Mouse (Mus musculus): Measurements from ENCODE around the gene Thra. TPM values are rescaled to one million over a fixed set of nuclear protein-coding genes. Genes with fewer than 3 reads are reported as not detected.

Thra gene
- polyA plus RNA-seq, 1 experiment from 2014 or later, result 175 TPM

DNA sequence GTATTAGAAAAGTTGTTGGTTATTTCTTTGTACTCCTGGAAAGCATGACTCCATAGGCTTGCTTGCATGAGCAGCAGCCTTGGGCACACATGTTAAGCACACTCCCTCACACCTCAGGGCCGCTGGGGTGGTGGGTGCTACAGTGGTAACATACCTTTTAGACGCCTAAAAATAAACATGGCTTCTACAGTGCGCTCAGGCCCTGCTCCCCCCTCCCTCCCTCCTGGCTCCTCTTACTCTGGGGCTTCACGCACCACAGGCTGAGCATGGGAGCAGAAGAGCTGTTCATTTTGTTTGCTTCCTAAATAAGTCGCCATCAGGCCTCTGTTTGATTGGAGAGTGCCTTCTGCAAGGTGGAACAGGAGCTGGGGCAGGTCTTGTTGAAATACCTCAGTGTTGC is 56.9 kb downstream of the Thra start:
- Histone ChIP-seq H3K4me2 (ENCODE audit: low read length) (peak overlapping the region; percentile 95), H3K36me3 (ENCODE audit: control insufficient read depth, insufficient read depth, low read length) (peaks cover 39% of the 10 kb centered on the region), H3K27me3 (ENCODE audit: control insufficient read depth, insufficient read depth, low read length) (no peaks in the 10 kb centered on the region), H3K9ac (replicated peaks; ENCODE audit: low read length) (peak overlapping the region; percentile 99), H3K4me3 (replicated peaks; ENCODE audit: low read depth, low read length) (peak overlapping the region; percentile 100), H3K9me3 (ENCODE audit: control insufficient read depth, low read length) (no peaks in the 10 kb centered on the region), H3K27ac (replicated peaks; ENCODE audit: low read depth, low read length) (peak overlapping the region; percentile 98; the same call in 1 of the 2 replicates), H3K4me1 (ENCODE audit: control insufficient read depth, insufficient read depth, low read length) (peaks cover 27% of the 10 kb centered on the region)
- WGBS, result 14% methylated on average over 5 of the region's 5 CpGs
- no peak for DNase-seq
- ATAC-seq (ENCODE audit: low FRiP score, low TSS enrichment), result no peak

DNA sequence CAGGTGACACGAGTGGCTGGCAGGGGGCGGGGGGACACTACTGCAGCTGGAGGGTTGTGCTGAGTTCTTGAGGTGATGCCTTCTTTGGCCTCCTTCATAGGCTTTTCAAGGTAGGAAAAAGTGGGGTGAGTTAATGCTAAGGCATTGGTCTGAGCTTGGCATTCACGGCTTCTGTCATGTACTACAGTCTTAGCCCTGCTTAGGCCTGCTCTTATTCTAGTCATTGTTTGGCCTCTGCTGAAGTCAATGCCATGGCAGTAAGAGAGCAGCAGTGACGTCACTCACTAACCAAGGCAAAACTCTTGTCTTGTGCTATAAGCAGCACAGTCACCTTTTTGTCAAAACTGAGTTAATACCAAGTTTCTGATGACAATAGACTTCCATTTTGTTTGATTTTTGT is 57.5 kb downstream of the Thra start:
- peaks cover 45% of the 10 kb centered on the region for H3K36me3 ChIP-seq (ENCODE audit: control insufficient read depth, insufficient read depth, low read length)
- H3K9me3 ChIP-seq (ENCODE audit: control insufficient read depth, low read length), result no peaks in the 10 kb centered on the region
- H3K27ac ChIP-seq (replicated peaks; ENCODE audit: low read depth, low read length), result 0 out of 2 replicates have a peak overlapping the region, but pooled peaks have one; percentile 1
- H3K27me3 ChIP-seq (ENCODE audit: control insufficient read depth, insufficient read depth, low read length), result no peaks in the 10 kb centered on the region
- ATAC-seq (ENCODE audit: low FRiP score, low TSS enrichment) (no peak), DNase-seq (peak; percentile 46)
- peaks cover 26% of the 10 kb centered on the region for H3K4me1 ChIP-seq (ENCODE audit: control insufficient read depth, insufficient read depth, low read length)
- peak overlapping the region; percentile 100 for H3K4me3 ChIP-seq (replicated peaks; ENCODE audit: low read depth, low read length)
- H3K9ac ChIP-seq (replicated peaks; ENCODE audit: low read length), result peak overlapping the region; percentile 99
- peak overlapping the region; percentile 95 for H3K4me2 ChIP-seq (ENCODE audit: low read length)
- 46% methylated on average over 4 of the region's 4 CpGs for WGBS

DNA sequence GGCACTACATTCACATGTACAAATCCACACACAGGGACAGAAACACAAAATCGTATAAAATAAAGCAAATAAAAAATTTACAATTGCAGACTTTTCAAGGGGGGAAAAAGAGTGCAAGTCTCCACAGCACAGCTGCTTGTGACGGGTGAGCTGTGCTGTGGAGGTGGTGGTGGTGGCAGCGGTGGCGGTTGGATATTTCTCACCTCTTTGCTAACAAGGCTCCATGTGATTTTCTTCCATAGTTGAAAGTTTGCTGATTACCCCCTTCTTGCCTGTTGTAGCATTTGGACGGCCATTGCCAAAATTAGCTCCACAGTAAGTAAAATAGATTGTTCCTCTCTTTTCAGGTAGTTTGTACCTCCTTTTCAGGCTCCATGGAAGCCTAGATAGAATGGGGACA is 64.2 kb downstream of the Thra start, which contains the start of gene Casc3:
Gene Casc3 (plus strand): TSS at position 301 of the 400 bp plus-strand sequence.
- no peak for ATAC-seq (ENCODE audit: low FRiP score, low TSS enrichment)
- Histone ChIP-seq H3K9ac (replicated peaks; ENCODE audit: low read length) (no peak within 1 kb of the TSS), H3K36me3 (ENCODE audit: control insufficient read depth, insufficient read depth, low read length) (peaks cover 86% of the 10 kb centered on the region), H3K27ac (replicated peaks; ENCODE audit: low read depth, low read length) (no peak within 1 kb of the TSS), H3K4me3 (replicated peaks; ENCODE audit: low read depth, low read length) (no peak within 1 kb of the TSS), H3K4me2 (ENCODE audit: low read length) (no peak within 1 kb of the TSS), H3K27me3 (ENCODE audit: control insufficient read depth, insufficient read depth, low read length) (no peaks in the 10 kb centered on the region), H3K4me1 (ENCODE audit: control insufficient read depth, insufficient read depth, low read length) (no peaks in the 10 kb centered on the region), H3K9me3 (ENCODE audit: control insufficient read depth, low read length) (no peaks in the 10 kb centered on the region)
- 97% methylated on average over 5 of the region's 5 CpGs for WGBS
- DNase-seq, result no peak

DNA sequence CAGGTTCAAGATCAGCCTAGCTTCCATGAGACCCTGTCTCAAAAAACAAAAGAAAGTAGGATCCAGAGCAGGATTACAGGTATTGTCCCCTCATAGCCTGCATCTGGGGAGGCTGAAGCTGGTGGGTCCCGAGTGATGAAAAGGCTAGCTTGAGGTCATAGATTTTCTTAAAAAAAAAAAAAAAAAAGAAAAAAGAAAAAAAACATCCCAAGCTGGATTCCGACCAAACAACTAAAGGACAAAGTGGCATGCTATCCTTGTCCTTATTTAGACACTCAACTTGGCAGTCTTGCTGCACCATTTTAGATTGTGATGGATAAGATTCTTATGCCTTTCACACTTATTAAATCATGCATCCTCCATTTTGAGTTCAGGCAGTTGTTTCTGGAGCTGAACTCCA is 68.0 kb downstream of the Thra start:
- H3K9ac ChIP-seq (replicated peaks; ENCODE audit: low read length), result no peak overlapping the region
- 72% methylated on average over 2 of the region's 2 CpGs for whole genome bisulfite sequencing
- ATAC-seq (ENCODE audit: low FRiP score, low TSS enrichment), result no peak

DNA sequence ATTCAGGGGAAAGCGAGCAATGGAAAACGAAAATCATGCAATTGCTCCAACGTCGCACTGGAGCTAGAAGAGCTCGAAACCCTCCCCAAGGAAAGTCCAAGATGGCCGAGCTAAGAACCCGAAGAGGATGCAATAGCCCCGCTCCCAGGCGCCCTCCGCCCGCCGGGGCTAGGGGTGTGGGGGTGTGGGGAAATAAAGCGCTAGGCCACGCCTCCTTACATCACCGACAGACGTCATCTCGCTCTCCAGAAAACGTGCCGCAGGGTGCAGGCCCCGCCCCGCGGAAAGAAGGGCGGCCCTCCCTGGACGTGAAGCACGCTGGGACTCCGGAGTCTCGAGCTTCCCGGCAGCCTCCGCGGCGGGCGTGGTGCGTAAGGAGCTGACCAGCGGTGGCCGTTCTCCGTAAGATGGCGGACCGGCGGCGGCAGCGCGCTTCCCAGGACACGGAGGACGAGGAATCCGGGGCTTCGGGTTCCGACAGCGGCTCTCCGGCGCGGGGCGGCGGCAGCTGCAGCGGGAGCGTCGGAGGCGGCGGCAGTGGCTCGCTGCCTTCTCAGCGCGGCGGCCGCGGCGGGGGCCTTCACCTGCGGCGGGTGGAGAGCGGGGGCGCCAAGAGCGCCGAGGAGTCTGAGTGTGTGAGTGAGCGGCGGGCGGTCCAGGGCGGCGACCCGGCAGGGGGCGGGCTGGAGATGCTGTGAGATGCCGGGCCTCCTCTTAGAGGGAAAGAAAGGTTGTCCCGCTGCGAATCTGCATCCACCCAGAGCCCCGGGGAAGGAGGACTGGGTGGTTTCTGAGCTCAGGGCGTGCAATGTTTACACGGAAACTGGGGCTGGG is 69.2 kb downstream of the Thra start:
- Histone ChIP-seq H3K4me3 (replicated peaks; ENCODE audit: low read depth, low read length) (peak overlapping the region; percentile 81), H3K27me3 (ENCODE audit: control insufficient read depth, insufficient read depth, low read length) (no peaks in the 10 kb centered on the region), H3K4me1 (ENCODE audit: control insufficient read depth, insufficient read depth, low read length) (peaks cover 14% of the 10 kb centered on the region), H3K27ac (replicated peaks; ENCODE audit: low read depth, low read length) (peak overlapping the region; percentile 98), H3K9ac (replicated peaks; ENCODE audit: low read length) (peak overlapping the region; percentile 94), H3K9me3 (ENCODE audit: control insufficient read depth, low read length) (no peaks in the 10 kb centered on the region), H3K4me2 (ENCODE audit: low read length) (peak overlapping the region; percentile 82), H3K36me3 (ENCODE audit: control insufficient read depth, insufficient read depth, low read length) (peaks cover 63% of the 10 kb centered on the region)
- ATAC-seq (ENCODE audit: low FRiP score, low TSS enrichment) (peak; percentile 97), DNase-seq (peak; percentile 100)
- WGBS, result under 1% methylated on average over 84 of the region's 84 CpGs

More for the DNA sequence above, 68.0 kb downstream of the Thra start:
- H3K4me2 ChIP-seq (ENCODE audit: low read length), result no peak overlapping the region
- H3K4me1 ChIP-seq (ENCODE audit: control insufficient read depth, insufficient read depth, low read length), result peaks cover 14% of the 10 kb centered on the region
- no peaks in the 10 kb centered on the region for H3K27me3 ChIP-seq (ENCODE audit: control insufficient read depth, insufficient read depth, low read length)
- peaks cover 69% of the 10 kb centered on the region for H3K36me3 ChIP-seq (ENCODE audit: control insufficient read depth, insufficient read depth, low read length)
- no peak for DNase-seq
- no peak overlapping the region for H3K27ac ChIP-seq (replicated peaks; ENCODE audit: low read depth, low read length)
- H3K4me3 ChIP-seq (replicated peaks; ENCODE audit: low read depth, low read length), result no peak overlapping the region
- no peaks in the 10 kb centered on the region for H3K9me3 ChIP-seq (ENCODE audit: control insufficient read depth, low read length)

DNA sequence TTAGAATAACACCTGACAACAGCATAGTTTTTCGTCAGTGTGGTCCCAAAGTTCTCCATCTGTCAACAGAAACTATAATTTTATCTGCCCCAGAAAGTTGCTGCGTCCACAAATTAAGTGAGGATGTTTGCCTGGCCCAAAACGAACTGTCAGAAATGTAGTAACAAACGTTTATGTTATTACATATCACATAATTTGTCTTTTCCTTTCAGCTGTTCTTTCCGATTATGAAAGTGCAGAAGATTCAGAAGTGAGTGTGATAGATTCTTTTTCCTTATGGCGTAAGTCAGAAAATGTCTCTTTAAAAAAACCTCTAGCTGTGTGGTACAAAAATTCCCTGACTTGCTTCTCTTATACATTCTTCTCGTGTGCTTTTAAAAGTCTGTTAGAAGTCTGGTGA is 70.2 kb downstream of the Thra start:
- 81% methylated on average over 7 of the region's 7 CpGs for WGBS
- no peaks in the 10 kb centered on the region for H3K27me3 ChIP-seq (ENCODE audit: control insufficient read depth, insufficient read depth, low read length)
- peak overlapping the region; percentile 82 for H3K4me2 ChIP-seq (ENCODE audit: low read length)
- peak overlapping the region; percentile 81 for H3K4me3 ChIP-seq (replicated peaks; ENCODE audit: low read depth, low read length)
- no peaks in the 10 kb centered on the region for H3K9me3 ChIP-seq (ENCODE audit: control insufficient read depth, low read length)
- peaks cover 60% of the 10 kb centered on the region for H3K36me3 ChIP-seq (ENCODE audit: control insufficient read depth, insufficient read depth, low read length)
- H3K9ac ChIP-seq (replicated peaks; ENCODE audit: low read length), result peak overlapping the region; percentile 94
- no peak overlapping the region; the same call in 1 of the 2 replicates for H3K27ac ChIP-seq (replicated peaks; ENCODE audit: low read depth, low read length)
- peaks cover 14% of the 10 kb centered on the region for H3K4me1 ChIP-seq (ENCODE audit: control insufficient read depth, insufficient read depth, low read length)
- DNase-seq (no peak), ATAC-seq (ENCODE audit: low FRiP score, low TSS enrichment) (no peak)

DNA sequence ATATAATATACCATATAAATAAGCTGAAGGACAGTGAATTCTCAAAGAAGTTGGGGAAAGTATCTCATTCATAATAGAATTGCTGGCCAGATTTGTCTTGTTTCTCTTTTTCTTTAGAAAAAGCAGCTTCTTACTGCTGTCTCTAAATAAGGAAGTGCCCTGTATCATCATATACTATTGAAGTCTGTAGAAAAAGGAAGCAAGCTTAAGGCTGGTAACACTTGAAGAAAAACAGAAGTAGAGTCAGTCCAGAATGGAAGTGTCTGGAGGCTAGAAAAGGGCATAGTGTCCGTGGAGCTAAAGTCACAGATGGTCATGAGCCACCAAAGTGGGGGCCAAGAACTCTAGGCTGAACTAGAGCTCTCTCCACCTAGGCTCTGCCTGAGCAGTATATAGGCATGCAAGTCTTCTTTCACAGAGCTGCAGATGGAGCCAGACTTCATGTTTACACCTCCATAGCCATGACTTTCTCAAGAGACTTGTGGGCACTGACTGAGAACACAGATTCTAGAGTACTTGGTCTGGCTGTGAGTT is 76.3 kb downstream of the Thra start:
- peaks cover 85% of the 10 kb centered on the region for H3K36me3 ChIP-seq (ENCODE audit: control insufficient read depth, insufficient read depth, low read length)
- H3K4me3 ChIP-seq (replicated peaks; ENCODE audit: low read depth, low read length), result no peak overlapping the region
- H3K4me1 ChIP-seq (ENCODE audit: control insufficient read depth, insufficient read depth, low read length), result peaks cover 1% of the 10 kb centered on the region; the same call in 1 of the 2 replicates
- H3K27me3 ChIP-seq (ENCODE audit: control insufficient read depth, insufficient read depth, low read length), result no peaks in the 10 kb centered on the region
- H3K9ac ChIP-seq (replicated peaks; ENCODE audit: low read length), result no peak overlapping the region
- no peaks in the 10 kb centered on the region for H3K9me3 ChIP-seq (ENCODE audit: control insufficient read depth, low read length)
- WGBS, result 100% methylated on average over 1 of the region's 1 CpGs
- DNase-seq (no peak), ATAC-seq (ENCODE audit: low FRiP score, low TSS enrichment) (no peak)
- no peak overlapping the region for H3K4me2 ChIP-seq (ENCODE audit: low read length)
- H3K27ac ChIP-seq (replicated peaks; ENCODE audit: low read depth, low read length), result no peak overlapping the region
